Mouse (Mus musculus) erythroblast, embryonic 14.5 days (primary cell): ENCODE measurements around the gene Gm20422. TPM values are rescaled to one million over a fixed set of nuclear protein-coding genes. Genes with fewer than 3 reads are reported as not detected.
A peak's percentile ranks its signal among the peaks of the same experiment; 100 is the strongest.
"Not testable (repeated sequence)": the region's sequence is repeated elsewhere in the genome, so short reads cannot be mapped to it uniquely, and the experiment has no call there.

ENCODE experiments used
- H3K27me3 ChIP-seq: 2 replicates; pipeline ENCODE4 v1.6.1; 2012; ENCODE audit warnings: inconsistent platforms; ENCODE audit not compliant: control insufficient read depth
- H3K36me3 ChIP-seq: 2 replicates; pipeline ENCODE4 v1.6.1; 2012; ENCODE audit warnings: mild to moderate bottlenecking, inconsistent platforms; ENCODE audit not compliant: control insufficient read depth
- H3K4me1 ChIP-seq: 2 replicates; pipeline ENCODE4 v1.6.1; 2012; ENCODE audit warnings: inconsistent platforms; ENCODE audit not compliant: control insufficient read depth
- H3K4me3 ChIP-seq: replicated peaks from 2 replicates; pipeline ENCODE3; 2012; ENCODE audit warnings: moderate library complexity, mild to moderate bottlenecking, inconsistent platforms
- H3K9me3 ChIP-seq: 2 replicates; pipeline ENCODE4 v1.6.1; 2012; ENCODE audit warnings: low read length, inconsistent platforms, mixed read lengths; ENCODE audit not compliant: control insufficient read depth
- GATA1 ChIP-seq: IDR thresholded peaks from 2 replicates; pipeline ENCODE4 v1.6.1; 2012; ENCODE audit warnings: low read length, inconsistent platforms, mixed read lengths
- TAL1 ChIP-seq: IDR thresholded peaks from 3 replicates; pipeline ENCODE4 v1.6.1; 2012; ENCODE audit warnings: low read length, inconsistent platforms, mixed read lengths
- polyA plus RNA-seq: library from polyadenylated mRNA; stranded (reverse); fragments of >175 nt; gene quantifications from 2 replicates; pipeline ENCODE4 v1.2.3, GENCODE M21; 2012

The Gm20422 gene
- polyA plus RNA-seq, 1 experiment = not detected

DNA sequence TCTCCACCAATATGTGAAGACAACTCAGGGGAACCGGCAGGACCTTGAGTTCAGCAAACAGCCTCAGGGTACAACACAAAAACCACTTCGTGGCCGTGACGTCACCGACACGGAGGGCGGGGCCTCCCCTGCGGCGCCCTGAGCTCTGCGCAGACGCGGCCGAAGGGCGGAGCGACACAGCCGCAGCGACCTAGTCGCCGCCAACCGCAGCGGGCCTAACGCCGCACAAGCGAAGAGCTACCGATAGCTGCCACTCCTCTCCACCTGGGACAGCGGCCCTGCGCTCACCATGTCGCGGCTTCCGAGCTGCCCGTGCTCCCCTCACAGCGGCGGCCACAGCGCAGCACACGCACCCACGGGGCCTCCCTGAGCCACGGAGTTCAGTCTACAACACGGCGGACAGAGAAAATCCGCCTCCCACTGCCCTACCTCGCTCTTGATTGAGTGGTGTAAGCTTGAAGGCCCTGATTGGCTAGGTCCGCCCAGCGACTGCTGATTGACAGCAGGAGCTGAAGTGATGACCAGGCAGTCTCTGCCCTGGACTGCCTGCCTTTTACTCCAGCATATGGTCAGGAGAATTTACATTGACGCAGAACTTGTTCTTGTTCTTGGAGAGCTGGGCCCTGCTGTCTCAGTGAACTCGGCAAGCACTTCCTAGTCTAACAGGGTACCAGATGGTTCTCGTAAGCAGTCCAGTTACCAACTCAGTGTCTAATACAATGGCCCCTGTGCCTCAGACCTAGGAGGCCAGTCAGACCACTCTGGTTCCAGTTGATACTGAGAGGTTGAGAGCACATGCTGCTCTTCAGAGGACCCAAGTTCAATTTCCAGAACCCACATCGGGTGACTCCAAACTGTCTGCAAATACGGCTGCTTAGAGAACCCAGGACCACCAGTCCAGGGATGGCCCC, 24.9 kb downstream of the Gm20422 start, which contains the start of gene Zfp963:
Gene Zfp963, minus strand, starts transcription at position 427 of the 911 bp plus-strand sequence.
- Histone ChIP-seq H3K4me3 (peak within 1 kb of the TSS; percentile 80), H3K4me1 (peaks cover 56% of the 10 kb centered on the region), H3K27me3 (no peaks in the 10 kb centered on the region), H3K9me3 (no peaks in the 10 kb centered on the region), H3K36me3 (peaks cover 8% of the 10 kb centered on the region)
- TF ChIP-seq GATA1 (no peak), TAL1 (no peak)

DNA sequence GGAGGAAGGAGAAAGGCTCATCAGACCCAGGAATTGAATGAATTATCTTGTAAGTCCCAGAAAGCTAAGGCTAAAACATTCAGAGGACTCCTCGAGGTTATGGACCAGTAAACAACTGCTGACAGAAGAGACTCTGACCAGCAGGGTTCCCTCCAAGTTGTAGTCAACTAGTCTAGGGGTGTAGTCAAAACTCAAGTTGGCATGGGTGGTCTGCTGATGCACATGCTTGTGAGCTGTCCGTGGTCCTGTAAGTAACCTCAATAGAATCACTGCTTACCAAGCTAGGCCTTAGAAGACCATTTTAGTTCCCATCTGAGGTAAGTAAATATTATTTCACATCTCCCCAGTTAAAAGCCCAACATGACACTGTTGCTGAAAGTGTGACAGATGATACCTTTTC, 33.5 kb downstream of the Gm20422 start:
- H3K4me3 ChIP-seq = no peak overlapping the region
- peaks cover 20% of the 10 kb centered on the region for H3K36me3 ChIP-seq
- H3K27me3 ChIP-seq = no peaks in the 10 kb centered on the region
- H3K4me1 ChIP-seq = no peaks in the 10 kb centered on the region
- H3K9me3 ChIP-seq = no peaks in the 10 kb centered on the region
- TF ChIP-seq GATA1 = no peak
- TF ChIP-seq TAL1 = no peak

DNA sequence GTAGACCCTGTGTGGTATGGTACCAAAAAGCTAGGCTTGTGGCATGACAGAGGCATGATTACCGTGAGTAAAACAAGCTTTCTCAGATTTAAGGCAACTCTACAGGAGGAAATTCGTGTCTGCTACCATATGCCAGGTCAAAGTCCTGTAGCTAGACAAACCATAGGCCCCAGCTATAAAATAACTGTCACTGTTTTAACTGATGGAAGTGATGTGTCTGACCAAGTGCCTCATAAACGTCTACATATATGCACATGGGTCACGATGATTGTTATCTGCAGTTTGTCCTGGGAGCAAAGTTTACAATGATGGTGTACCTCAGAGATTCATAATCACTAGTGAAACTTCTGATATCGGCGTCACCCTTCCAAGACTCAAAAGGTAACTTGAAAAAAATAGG, 33.9 kb downstream of the Gm20422 start:
- no peaks in the 10 kb centered on the region for H3K27me3 ChIP-seq
- no peaks in the 10 kb centered on the region for H3K9me3 ChIP-seq
- TF ChIP-seq TAL1 = no peak
- no peak for TF ChIP-seq GATA1
- H3K4me3 ChIP-seq = no peak overlapping the region
- peaks cover under 1% of the 10 kb centered on the region; the same call in 1 of the 2 replicates for H3K4me1 ChIP-seq
- H3K36me3 ChIP-seq = peaks cover 20% of the 10 kb centered on the region

DNA sequence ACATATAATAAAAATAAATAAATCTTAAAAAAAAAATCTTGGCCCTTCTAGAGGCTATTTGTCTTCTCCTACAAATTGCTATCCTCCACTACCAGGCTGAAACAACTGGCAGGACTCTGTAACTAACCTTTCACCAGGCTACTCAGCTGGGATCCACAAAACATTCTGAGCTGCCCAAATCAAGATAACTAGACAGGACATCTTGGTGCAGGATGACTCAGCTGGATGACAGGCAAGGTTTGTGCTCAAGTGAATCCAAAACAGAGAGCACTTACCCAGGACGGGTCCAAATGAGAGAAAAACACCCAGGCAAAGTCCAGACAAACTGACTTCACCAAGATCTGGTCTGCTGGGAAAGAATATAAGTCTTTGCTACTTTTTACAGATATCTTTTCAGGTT, 39.2 kb downstream of the Gm20422 start:
- Histone ChIP-seq H3K36me3 (no peaks in the 10 kb centered on the region), H3K4me1 (peaks cover 3% of the 10 kb centered on the region; the same call in 1 of the 2 replicates), H3K9me3 (no peaks in the 10 kb centered on the region), H3K4me3 (no peak overlapping the region), H3K27me3 (no peaks in the 10 kb centered on the region)
- TF ChIP-seq TAL1 (no peak), GATA1 (no peak)

DNA sequence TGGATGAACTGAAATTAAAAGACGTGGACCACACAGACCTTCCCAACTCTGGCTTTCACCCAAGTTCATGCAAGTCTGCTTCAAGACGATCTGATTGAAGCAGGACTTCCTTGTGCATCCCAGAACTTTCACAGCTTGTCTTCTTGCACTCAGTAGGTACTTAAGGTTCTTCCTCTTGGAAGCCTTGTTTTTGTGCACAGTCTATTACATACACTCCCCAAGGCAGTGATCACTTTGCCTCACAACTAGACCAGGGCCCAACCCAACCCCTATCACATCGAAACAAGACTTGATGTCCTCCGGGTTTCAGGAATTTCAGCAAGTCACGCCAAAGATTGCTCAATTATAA, 57.5 kb downstream of the Gm20422 start:
- TF ChIP-seq GATA1 (no peak), TAL1 (no peak)
- peak overlapping the region; percentile 90 for H3K4me3 ChIP-seq
- no peaks in the 10 kb centered on the region for H3K9me3 ChIP-seq
- H3K4me1 ChIP-seq = peaks cover 23% of the 10 kb centered on the region
- peaks cover 20% of the 10 kb centered on the region for H3K36me3 ChIP-seq
- H3K27me3 ChIP-seq = no peaks in the 10 kb centered on the region

DNA sequence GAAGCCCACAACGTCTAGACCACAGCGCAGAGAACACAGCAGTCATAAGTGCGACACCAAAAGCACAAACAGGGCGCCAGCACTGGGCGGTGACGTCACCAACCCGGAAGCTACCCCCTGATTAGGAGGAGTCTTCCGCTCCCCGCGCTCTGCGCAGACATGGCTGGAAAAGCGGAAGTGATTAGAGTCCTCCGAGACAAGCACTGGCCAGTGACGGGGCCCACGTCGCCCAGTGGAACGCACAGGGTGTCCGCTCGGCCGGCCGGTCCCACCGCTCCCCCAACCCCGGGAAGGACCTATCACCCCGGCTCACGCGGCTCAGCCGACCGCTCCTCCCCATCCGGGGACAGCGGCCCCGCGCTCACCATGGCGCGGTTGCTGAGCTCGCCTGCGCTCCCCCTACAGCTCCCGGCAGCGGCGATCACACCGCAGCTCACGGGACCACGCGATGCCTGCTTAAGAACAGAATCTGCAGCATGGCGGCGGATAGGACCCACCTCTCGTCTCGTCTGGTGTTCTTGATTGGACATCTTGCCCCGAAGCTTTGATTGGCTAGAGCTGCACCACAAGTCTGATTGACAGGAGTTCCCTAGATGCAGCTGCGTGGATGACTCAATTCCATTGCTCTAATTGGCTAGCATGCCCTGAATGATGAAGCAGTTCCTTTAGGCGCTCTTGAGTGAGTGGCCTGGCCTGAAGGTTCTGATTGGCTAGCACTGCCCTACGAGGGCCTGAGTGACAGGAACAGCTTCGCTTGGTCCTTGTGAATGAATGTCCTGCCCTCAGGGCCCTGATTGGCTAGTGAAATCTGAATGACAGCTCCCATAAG, 58.1 kb downstream of the Gm20422 start:
- Histone ChIP-seq H3K4me1 (peaks cover 23% of the 10 kb centered on the region), H3K9me3 (no peaks in the 10 kb centered on the region), H3K36me3 (peaks cover 22% of the 10 kb centered on the region), H3K4me3 (peak overlapping the region; percentile 90), H3K27me3 (no peaks in the 10 kb centered on the region)
- TF ChIP-seq GATA1 (peak; percentile 33; the same call in 1 of the 2 replicates), TAL1 (no peak)

DNA sequence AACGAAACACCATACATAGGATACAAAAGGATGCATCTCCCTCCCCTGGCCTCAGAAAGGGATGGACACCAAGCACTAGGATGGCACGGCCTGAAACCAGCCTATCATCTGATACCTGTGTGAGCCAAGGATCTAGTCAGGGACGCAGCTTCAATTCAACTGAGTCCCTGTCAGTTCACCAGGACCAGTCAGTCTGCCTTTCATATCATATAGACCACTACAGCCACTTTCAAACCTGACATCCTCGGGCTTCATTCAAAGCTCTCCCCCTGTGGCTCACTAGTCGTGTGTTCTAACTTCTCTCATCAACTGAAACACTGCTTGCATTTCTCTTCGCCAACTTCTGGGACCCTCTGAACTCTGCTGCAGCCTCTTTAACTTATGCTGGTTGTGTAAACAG, 59.3 kb downstream of the Gm20422 start:
- TF ChIP-seq TAL1 (no peak), GATA1 (no peak)
- Histone ChIP-seq H3K4me1 (peaks cover 23% of the 10 kb centered on the region), H3K36me3 (peaks cover 30% of the 10 kb centered on the region), H3K9me3 (no peaks in the 10 kb centered on the region), H3K27me3 (no peaks in the 10 kb centered on the region), H3K4me3 (peak overlapping the region; percentile 90)

DNA sequence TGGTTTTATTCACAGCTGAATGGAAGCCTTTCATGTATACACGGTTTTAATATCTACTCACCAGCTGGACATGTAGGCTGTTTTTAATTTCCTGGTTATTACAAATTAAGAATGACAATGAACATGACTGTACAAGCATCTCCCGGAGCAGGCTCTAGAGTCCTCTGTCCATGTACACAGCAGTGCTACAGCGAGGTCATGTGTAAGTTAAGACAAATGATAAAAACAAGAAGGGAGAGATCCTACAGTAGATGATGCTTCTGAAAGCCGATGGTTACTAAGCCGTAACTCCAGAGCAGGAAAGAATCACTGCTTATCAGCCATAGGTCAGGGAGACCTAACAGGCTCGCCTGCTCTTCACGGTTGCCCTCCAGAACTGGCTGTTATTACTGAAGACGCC, 61.2 kb downstream of the Gm20422 start:
- H3K36me3 ChIP-seq = peaks cover 49% of the 10 kb centered on the region
- no peak overlapping the region for H3K4me3 ChIP-seq
- H3K4me1 ChIP-seq = peaks cover 23% of the 10 kb centered on the region
- no peaks in the 10 kb centered on the region for H3K27me3 ChIP-seq
- TF ChIP-seq TAL1 = no peak
- no peak for TF ChIP-seq GATA1
- 0 out of 2 replicates have a peak, but pooled peaks cover 1% of the 10 kb centered on the region for H3K9me3 ChIP-seq

DNA sequence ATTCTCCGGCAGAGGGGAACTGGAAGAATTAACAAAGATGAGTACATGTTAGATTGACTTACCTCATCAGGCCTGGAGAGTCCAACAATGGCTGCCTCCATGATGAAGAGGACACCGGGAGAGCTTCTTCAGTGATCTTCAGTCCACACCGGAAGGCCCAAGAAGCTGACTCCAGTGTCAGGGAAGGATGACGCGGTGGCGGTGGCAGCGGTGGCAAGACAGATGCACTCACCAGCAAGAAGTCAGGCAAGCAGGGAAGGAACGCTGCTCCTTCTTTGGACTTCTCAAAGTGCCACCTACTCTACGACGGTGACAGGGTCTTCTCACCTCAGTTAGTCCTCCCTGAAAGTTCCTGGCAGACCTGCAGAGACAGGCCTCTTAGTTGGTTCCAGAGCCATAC, 64.1 kb downstream of the Gm20422 start, which contains the start of gene Zfp869:
Gene Zfp869, minus strand, starts transcription at position 101 of the 400 bp plus-strand sequence.
- peaks cover 77% of the 10 kb centered on the region for H3K36me3 ChIP-seq
- peaks cover 20% of the 10 kb centered on the region for H3K9me3 ChIP-seq
- not testable (repeated sequence) for H3K4me3 ChIP-seq, H3K27me3 ChIP-seq
- H3K4me1 ChIP-seq = peaks cover 15% of the 10 kb centered on the region
